Mouse (Mus musculus) kidney, adult 11 months (tissue): ENCODE data around the gene Gm5072.
"Not testable (repeated sequence)": the region's sequence is repeated elsewhere in the genome, so short reads cannot be mapped to it uniquely, and the experiment has no call there.

Experiments
- DNase-seq: peaks from one replicate; pipeline ENCODE4 v3.0.0; 2022

Gm5072 gene

DNA sequence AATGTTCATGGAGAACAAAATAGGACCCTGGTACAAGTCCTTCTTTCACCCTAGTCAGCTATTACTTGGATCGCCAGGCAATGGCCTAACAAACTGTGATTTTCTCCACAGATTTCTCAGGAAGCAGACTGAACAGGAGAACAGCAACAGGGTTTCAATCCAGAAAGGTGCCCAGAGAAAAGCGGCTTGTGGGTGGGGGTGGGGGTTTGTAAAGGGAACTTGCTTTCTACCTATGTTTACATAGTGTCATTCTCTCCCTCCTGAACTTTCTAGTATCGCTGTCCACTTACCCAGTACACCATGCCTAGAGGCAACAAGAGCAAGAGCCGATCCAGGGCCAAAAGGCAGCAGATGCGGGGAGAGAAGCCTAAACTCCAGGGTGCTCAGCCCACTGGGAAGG lies at the start of gene Gm5072:
TSS of gene Gm5072 (plus strand) at position 301 of the 400 bp plus-strand sequence.
- not testable (repeated sequence) for DNase-seq
